Mouse (Mus musculus): ENCODE measurements at regions not wholly inside any gene's neighbourhood (a gene's known extent, or its start where the extent isn't known, plus 50 kb on each side); places are given as distances from the start of the nearest gene placed in this dataset.

DNA sequence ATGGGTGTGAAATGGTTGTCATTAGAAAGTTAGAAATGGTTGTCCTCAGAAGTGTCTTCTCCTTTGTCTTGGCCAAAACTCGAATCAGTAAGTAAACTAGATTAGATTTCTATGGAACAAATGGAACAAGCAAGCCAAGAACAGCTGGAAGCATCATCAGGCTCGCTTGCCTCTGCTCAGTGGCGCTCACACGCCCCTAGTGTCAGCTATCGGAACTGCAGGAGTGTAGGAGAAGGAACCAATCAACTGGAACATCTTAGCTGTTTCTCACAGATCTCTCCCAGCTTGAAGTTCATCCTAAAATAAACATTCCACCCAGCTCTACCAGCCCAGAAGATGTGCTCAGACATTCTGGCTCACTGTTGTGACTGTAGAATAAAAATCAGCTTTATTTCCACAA lies 90.9 kb downstream of the Il20rb start (continued):
- peak; percentile 38; the same call in 1 of the 2 replicates for TF ChIP-seq ZC3H11A (IDR thresholded peaks at IDR 0.05; ENCODE audit: low read depth, low read length)
- TF ChIP-seq ETS1 (IDR thresholded peaks at IDR 0.05; ENCODE audit: low read depth, low read length), result no peak
- TF ChIP-seq TAL1 (IDR thresholded peaks at IDR 0.05; ENCODE audit: low read length), result no peak
- no peak for TF ChIP-seq BHLHE40 (IDR thresholded peaks at IDR 0.05; ENCODE audit: borderline replicate concordance, low read depth, low read length)
- TF ChIP-seq POLR2A (IDR thresholded peaks at IDR 0.05; ENCODE audit: control insufficient read depth in 1 of 2, insufficient read depth in 1 of 2, low read depth in 1 of 2, low read length in 2 of 2, poor library complexity in 1 of 2), result no peak
- no peak for TF ChIP-seq E2F4 (IDR thresholded peaks at IDR 0.05; ENCODE audit: borderline replicate concordance, low read depth, low read length)
- TF ChIP-seq RAD21 (IDR thresholded peaks at IDR 0.05; ENCODE audit: low read depth, low read length), result peak; percentile 52
- TF ChIP-seq MEF2A (IDR thresholded peaks at IDR 0.05; ENCODE audit: extremely low read depth, insufficient replicate concordance, low read depth, low read length, poor library complexity, severe bottlenecking), result no peak

DNA sequence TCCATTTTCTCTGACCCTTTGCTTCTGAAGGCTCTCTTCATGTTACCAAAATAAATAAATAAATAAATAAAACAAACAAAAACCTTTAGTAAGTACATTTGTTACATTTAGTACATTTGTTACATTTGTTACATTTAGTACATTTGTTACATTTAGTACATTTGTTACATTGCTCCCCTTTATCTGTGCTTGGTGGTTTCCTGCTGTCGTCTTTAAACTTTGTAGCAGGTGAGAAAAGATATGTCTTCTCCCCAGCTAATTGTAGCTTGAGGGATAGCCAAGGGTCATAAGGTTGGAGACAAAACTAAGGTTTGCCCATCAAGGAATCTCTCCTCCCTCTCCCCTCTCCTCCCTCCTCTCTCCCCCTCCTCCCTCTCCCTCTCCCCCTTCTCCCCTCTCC lies 92.0 kb downstream of the Il20rb start:
- no peak overlapping the region; a peak in 1 of 4 replicates for H3K4me3 ChIP-seq (ENCODE audit: control insufficient read depth in 1 of 2, insufficient read depth in 1 of 2, low read depth in 2 of 2, low read length in 2 of 2)
- H3K27ac ChIP-seq (ENCODE audit: control insufficient read depth, low read depth, low read length), result peak overlapping the region; percentile 14; the same call in 1 of the 2 replicates
- H3K27me3 ChIP-seq (ENCODE audit: control insufficient read depth in 1 of 2, insufficient read depth in 2 of 2, low read length in 2 of 2), result no peaks in the 10 kb centered on the region
- TF ChIP-seq TCF12 (IDR thresholded peaks at IDR 0.05; ENCODE audit: low read depth, low read length) (peak; percentile 57), TBP (IDR thresholded peaks at IDR 0.05; ENCODE audit: low read depth, low read length) (peak; percentile 68; the same call in 1 of the 2 replicates), MAFK (IDR thresholded peaks at IDR 0.05; ENCODE audit: borderline replicate concordance, low read depth, low read length) (peak; percentile 31; the same call in 1 of the 2 replicates), POLR2AphosphoS5 (IDR thresholded peaks at IDR 0.05; ENCODE audit: borderline replicate concordance, low read depth, low read length) (no peak), EP300 (IDR thresholded peaks at IDR 0.05; ENCODE audit: low read depth in 1 of 2, low read length in 2 of 2) (peak; percentile 63 to 83), ELF1 (IDR thresholded peaks at IDR 0.05; ENCODE audit: low read depth, low read length) (no peak), MAX (IDR thresholded peaks at IDR 0.05; ENCODE audit: low read length) (no peak), MAZ (IDR thresholded peaks at IDR 0.05; ENCODE audit: low read depth, low read length) (0 out of 2 replicates have a peak, but pooled peaks have one; percentile 23), RCOR1 (IDR thresholded peaks at IDR 0.05; ENCODE audit: low read depth, low read length) (peak; percentile 47; the same call in 1 of the 2 replicates), ETS1 (IDR thresholded peaks at IDR 0.05; ENCODE audit: low read depth, low read length) (peak; percentile 75), GATA1 (IDR thresholded peaks at IDR 0.05; ENCODE audit: low read depth, low read length) (peak; percentile 79), BHLHE40 (IDR thresholded peaks at IDR 0.05; ENCODE audit: borderline replicate concordance, low read depth, low read length) (peak; percentile 30; the same call in 1 of the 2 replicates)
- no peak overlapping the region for H3K9ac ChIP-seq (ENCODE audit: control insufficient read depth, low read depth, low read length, poor library complexity, severe bottlenecking)
- H3K9me3 ChIP-seq (replicated peaks; ENCODE audit: insufficient read depth, low read length), result no peaks in the 10 kb centered on the region
- no peaks in the 10 kb centered on the region for H3K79me2 ChIP-seq (ENCODE audit: control insufficient read depth, insufficient read depth, low read length, poor library complexity)
- peak; percentile 51 for DNase-seq (ENCODE audit: low read depth, low spot score)
- peaks cover 0 to 14% of the 10 kb centered on the region in 2 experiments; a peak in 2 of 4 replicates for H3K36me3 ChIP-seq (ENCODE audit: control insufficient read depth in 1 of 2, insufficient read depth in 2 of 2, low read length in 2 of 2)
- peaks cover 7 to 11% of the 10 kb centered on the region in 2 experiments for H3K4me1 ChIP-seq (ENCODE audit: control insufficient read depth in 1 of 2, insufficient read depth in 2 of 2, low read length in 2 of 2)
